Mouse (Mus musculus) midbrain, embryonic 16.5 days (tissue): Measurements from ENCODE around the gene Msx3. TPM values are rescaled to one million over a fixed set of nuclear protein-coding genes. Genes with fewer than 3 reads are reported as not detected.

Experiments used
- ATAC-seq: fragments of 200-750 bp; cut with Nextera tagmentation; 2 replicates; pipeline ENCODE4 v1.8.0; 2017; ENCODE audit warnings: moderate TSS enrichment
- H3K27ac ChIP-seq: fragments of 300-500 bp; sonication (generic); 2 replicates; pipeline ENCODE4 v1.5.1; 2014; ENCODE audit warnings: mild to moderate bottlenecking, low read length, mixed read lengths
- H3K27me3 ChIP-seq: fragments of 300-500 bp; sonication (generic); 2 replicates; pipeline ENCODE4 v1.6.1; 2014; ENCODE audit warnings: low read depth, low read length, mixed read lengths; ENCODE audit not compliant: control insufficient read depth, insufficient read depth
- H3K36me3 ChIP-seq: fragments of 300-500 bp; sonication (generic); 2 replicates; pipeline ENCODE4 v1.6.1; 2014; ENCODE audit warnings: mild to moderate bottlenecking, low read length, moderate library complexity, mixed read lengths; ENCODE audit not compliant: control insufficient read depth, insufficient read depth
- H3K4me1 ChIP-seq: fragments of 300-500 bp; sonication (generic); 2 replicates; pipeline ENCODE4 v1.6.1; 2014; ENCODE audit warnings: mild to moderate bottlenecking, low read length, mixed read lengths; ENCODE audit not compliant: control insufficient read depth, insufficient read depth
- H3K4me2 ChIP-seq: fragments of 300-500 bp; sonication (generic); 2 replicates; pipeline ENCODE4 v1.6.1; 2014; ENCODE audit warnings: mild to moderate bottlenecking, low read length, mixed read lengths
- H3K4me3 ChIP-seq: fragments of 300-500 bp; sonication (generic); 2 replicates; pipeline ENCODE4 v1.5.1; 2014; ENCODE audit warnings: low read depth, mild to moderate bottlenecking, low read length, moderate library complexity, mixed read lengths
- H3K9ac ChIP-seq: fragments of 300-500 bp; sonication (generic); 2 replicates; pipeline ENCODE4 v1.6.1; 2014; ENCODE audit warnings: low read depth, low read length, mixed read lengths
- H3K9me3 ChIP-seq: fragments of 300-500 bp; sonication (generic); replicated peaks from 2 replicates; pipeline ENCODE4 v1.6.1; 2014; ENCODE audit warnings: mild to moderate bottlenecking, low read length, mixed read lengths; ENCODE audit not compliant: control insufficient read depth, poor library complexity, severe bottlenecking
- WGBS: fragments of 180-500 bp; shearing (Covaris S2); extraction: QIAGEN DNeasy Blood & Tissue Kit; methylation state at CpG from one replicate; pipeline ENCODE4 v1.1.7; 2014; 5-methylcytosine and 5-hydroxymethylcytosine counted together
- polyA plus RNA-seq: library from polyadenylated mRNA; unstranded; fragments of >200 nt; fragmentation: Nextera tagmentation; extraction: Ambion mirVana; gene quantifications from 2 replicates; pipeline ENCODE4 v1.2.1, GENCODE M21; 2015

The Msx3 gene
- polyA plus RNA-seq, 1 experiment from 2014 or later = 0.45 TPM

GRCm38 (mm10) chr7:140006861-140007611 is 41.9 kb downstream of the Msx3 start:
- Histone ChIP-seq H3K36me3 (peaks cover 12% of the 10 kb centered on the region; the same call in 1 of the 2 replicates), H3K9me3 (no peaks in the 10 kb centered on the region), H3K9ac (no peak overlapping the region), H3K4me3 (no peak overlapping the region), H3K4me1 (no peaks in the 10 kb centered on the region), H3K27ac (no peak overlapping the region), H3K27me3 (no peaks in the 10 kb centered on the region), H3K4me2 (no peak overlapping the region)
- no peak for ATAC-seq
- WGBS = 96% methylated on average over 9 of the region's 9 CpGs

DNA sequence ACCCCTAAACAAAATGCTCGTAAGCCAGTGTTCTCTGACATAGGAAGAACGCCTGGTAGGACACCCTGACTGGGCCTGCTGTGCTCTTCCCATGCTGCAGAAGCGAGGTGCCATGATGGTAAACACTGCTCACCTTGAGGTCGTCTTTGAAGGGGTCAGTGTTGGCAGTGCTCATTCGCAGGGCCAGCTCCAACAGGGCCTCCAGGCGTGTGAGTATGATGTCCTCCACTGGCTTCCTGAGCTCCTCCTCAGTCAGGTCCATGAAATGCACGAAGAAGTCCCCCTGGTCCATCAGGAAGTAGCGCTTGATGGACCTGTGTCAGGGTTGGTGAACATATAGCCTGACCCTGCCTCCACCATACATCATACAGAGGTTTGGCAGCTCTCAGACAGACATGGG is 44.2 kb downstream of the Msx3 start:
- H3K9ac ChIP-seq = no peak overlapping the region
- H3K4me3 ChIP-seq = no peak overlapping the region
- no peaks in the 10 kb centered on the region for H3K27me3 ChIP-seq
- no peak for ATAC-seq
- no peak overlapping the region for H3K27ac ChIP-seq
- 95% methylated on average over 8 of the region's 8 CpGs for WGBS
- peaks cover 23% of the 10 kb centered on the region for H3K36me3 ChIP-seq
- no peaks in the 10 kb centered on the region for H3K9me3 ChIP-seq
- no peaks in the 10 kb centered on the region for H3K4me1 ChIP-seq
- H3K4me2 ChIP-seq = no peak overlapping the region

GRCm38 (mm10) chr7:140001086-140001740 is 47.7 kb downstream of the Msx3 start:
- no peak overlapping the region for H3K4me2 ChIP-seq
- no peaks in the 10 kb centered on the region for H3K4me1 ChIP-seq
- no peaks in the 10 kb centered on the region for H3K9me3 ChIP-seq
- H3K27me3 ChIP-seq = no peaks in the 10 kb centered on the region
- H3K36me3 ChIP-seq = peaks cover 47% of the 10 kb centered on the region
- no peak overlapping the region for H3K27ac ChIP-seq
- 49% methylated on average over 12 of the region's 12 CpGs for WGBS
- no peak overlapping the region for H3K4me3 ChIP-seq
- H3K9ac ChIP-seq = no peak overlapping the region
- ATAC-seq = no peak

DNA sequence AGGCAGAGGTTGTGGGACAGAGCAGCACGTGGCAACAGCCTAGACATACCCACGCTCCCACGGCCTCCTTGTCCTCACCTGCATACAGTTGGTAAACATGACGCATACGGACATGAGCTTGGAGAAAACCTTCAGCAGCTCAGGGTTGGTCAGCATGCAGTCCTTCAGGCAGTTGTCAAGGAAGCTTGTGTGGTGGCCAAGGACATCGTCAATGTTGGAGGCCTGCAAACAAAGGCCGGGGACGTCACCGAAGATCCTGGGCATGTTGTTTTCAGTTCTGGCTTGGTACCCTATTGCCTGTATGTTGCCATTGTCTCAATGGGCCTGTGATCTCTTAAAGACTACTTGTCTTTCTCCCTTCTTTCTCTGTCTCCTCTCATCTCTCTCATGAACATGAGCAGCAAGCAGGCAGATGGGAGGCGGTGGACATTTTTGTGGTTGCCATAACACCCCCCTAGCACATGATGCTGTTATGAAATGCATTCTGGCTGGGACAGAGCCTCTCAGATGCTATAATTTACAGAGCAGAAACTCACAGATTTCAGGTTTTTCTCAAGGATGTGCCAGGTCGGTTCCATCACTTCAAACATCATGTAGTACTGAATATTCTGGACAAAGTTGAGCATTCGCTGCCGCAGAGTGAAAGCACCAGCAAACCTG is 50.1 kb downstream of the Msx3 start:
- Histone ChIP-seq H3K36me3 (peaks cover 40% of the 10 kb centered on the region), H3K27ac (no peak overlapping the region), H3K9ac (no peak overlapping the region), H3K4me2 (no peak overlapping the region), H3K4me1 (no peaks in the 10 kb centered on the region), H3K4me3 (no peak overlapping the region), H3K9me3 (no peaks in the 10 kb centered on the region), H3K27me3 (no peaks in the 10 kb centered on the region)
- no peak for ATAC-seq
- 96% methylated on average over 13 of the region's 13 CpGs for WGBS

Other genes starting within 250 kb of the Msx3 start
- gene Adgra1, start 214.9 kb downstream of the Msx3 start, polyA plus RNA-seq = 31.5 and 34.1 TPM in 2 replicates
- gene Kndc1, start 154.4 kb downstream of the Msx3 start, polyA plus RNA-seq = 22.5 and 23.6 TPM in 2 replicates
- gene Utf1, start 105.3 kb downstream of the Msx3 start, polyA plus RNA-seq = not detected in 2 replicates
- gene 6430531B16Rik, start 70.3 kb downstream of the Msx3 start, polyA plus RNA-seq = 0.95 and 1.0 TPM in 2 replicates
- 3.0 and 3.9 TPM in 2 replicates for gene Adam8, start 56.5 kb downstream of the Msx3 start, polyA plus RNA-seq
- 55.9 and 56.5 TPM in 2 replicates for gene Zfp511, start 12.7 kb downstream of the Msx3 start, polyA plus RNA-seq
- 58.0 and 61.0 TPM in 2 replicates for gene Tubgcp2, start 12.4 kb downstream of the Msx3 start, polyA plus RNA-seq
- gene Caly, start 33.5 kb upstream of the Msx3 start, polyA plus RNA-seq = 299 and 401 TPM in 2 replicates
- not detected in 2 replicates for gene Prap1, start 44.3 kb upstream of the Msx3 start, polyA plus RNA-seq
- 32.2 and 33.3 TPM in 2 replicates for gene Fuom, start 53.4 kb upstream of the Msx3 start, polyA plus RNA-seq
- 6.7 and 8.3 TPM in 2 replicates for gene Paox, start 66.7 kb upstream of the Msx3 start, polyA plus RNA-seq
- 111 TPM in 2 replicates for gene Echs1, start 67.4 kb upstream of the Msx3 start, polyA plus RNA-seq
- 26.7 and 32.6 TPM in 2 replicates for gene Mtg1, start 88.5 kb upstream of the Msx3 start, polyA plus RNA-seq
- 26.7 and 29.2 TPM in 2 replicates for gene Sprn, start 105.8 kb upstream of the Msx3 start, polyA plus RNA-seq
- not detected in 2 replicates for gene Olfr522, start 115.7 kb upstream of the Msx3 start, polyA plus RNA-seq
- not detected in 2 replicates for gene Olfr523, start 124.1 kb upstream of the Msx3 start, polyA plus RNA-seq
- not detected in 2 replicates for gene Olfr524, start 156.9 kb upstream of the Msx3 start, polyA plus RNA-seq
- gene Cd163l1, start 169.2 kb upstream of the Msx3 start, polyA plus RNA-seq = not detected in 2 replicates
- not detected in 2 replicates for gene 5830411N06Rik, start 198.2 kb upstream of the Msx3 start, polyA plus RNA-seq